Mouse (Mus musculus) forebrain, postnatal 0 days (tissue): ENCODE data around the gene Cbx5. TPM values are rescaled to one million over a fixed set of nuclear protein-coding genes. Genes with fewer than 3 reads are reported as not detected.
"Not testable (repeated sequence)": the region's sequence is repeated elsewhere in the genome, so short reads cannot be mapped to it uniquely, and the experiment has no call there.

Source experiments
- ATAC-seq: fragments of 200-750 bp; cut with Nextera tagmentation; 2 replicates; pipeline ENCODE4 v1.8.0; 2017; ENCODE audit warnings: mild to moderate bottlenecking, moderate library complexity
- DNase-seq: peaks from one replicate; pipeline ENCODE4 v3.0.0-alpha.2; 2015
- H3K27ac ChIP-seq: fragments of 300-500 bp; sonication (generic); 2 replicates; pipeline ENCODE4 v1.5.1; 2014; ENCODE audit warnings: low read depth, mild to moderate bottlenecking, antibody characterized with exemption, low read length, moderate library complexity, mixed read lengths
- H3K27me3 ChIP-seq: fragments of 300-500 bp; sonication (generic); 2 replicates; pipeline ENCODE4 v1.6.1; 2014; ENCODE audit warnings: mild to moderate bottlenecking, low read length, mixed read lengths; ENCODE audit not compliant: insufficient read depth
- H3K36me3 ChIP-seq: fragments of 300-500 bp; sonication (generic); 2 replicates; pipeline ENCODE4 v1.6.1; 2014; ENCODE audit warnings: mild to moderate bottlenecking, moderate library complexity; ENCODE audit not compliant: insufficient read depth
- H3K4me1 ChIP-seq: fragments of 300-500 bp; sonication (generic); 2 replicates; pipeline ENCODE4 v1.6.1; 2014; ENCODE audit warnings: antibody characterized with exemption; ENCODE audit not compliant: insufficient read depth
- H3K4me2 ChIP-seq: fragments of 300-500 bp; sonication (generic); 2 replicates; pipeline ENCODE4 v1.6.1; 2014; ENCODE audit warnings: low read depth, mild to moderate bottlenecking, moderate library complexity
- H3K4me3 ChIP-seq: fragments of 300-500 bp; sonication (generic); 2 replicates; pipeline ENCODE4 v1.5.1; 2014; ENCODE audit warnings: low read depth, low read length, mixed read lengths
- H3K9ac ChIP-seq: fragments of 300-500 bp; sonication (generic); 2 replicates; pipeline ENCODE4 v1.6.1; 2014; ENCODE audit warnings: mild to moderate bottlenecking
- H3K9me3 ChIP-seq: fragments of 300-500 bp; sonication (generic); 2 replicates; pipeline ENCODE4 v1.6.1; 2016; ENCODE audit warnings: low read length
- CTCF ChIP-seq: sonication (generic); IDR thresholded peaks from 2 replicates; pipeline ENCODE4 v1.5.1; 2016; ENCODE audit warnings: antibody characterized with exemption, control low read depth, low read depth
- WGBS: fragments of 180-500 bp; shearing (Covaris S2); extraction: QIAGEN DNeasy Blood & Tissue Kit; methylation state at CpG from one replicate; pipeline ENCODE4 v1.1.7; 2014; 5-methylcytosine and 5-hydroxymethylcytosine counted together
- polyA plus RNA-seq: library from polyadenylated mRNA; unstranded; fragments of >200 nt; fragmentation: Nextera tagmentation; extraction: Ambion mirVana; gene quantifications from 2 replicates; pipeline ENCODE4 v1.2.1, GENCODE M21; 2015
- total RNA-seq: library from RNA; depleted of rRNA; stranded (reverse); fragments of >200 nt; gene quantifications from 2 replicates; pipeline ENCODE4 v1.2.3, GENCODE M21; 2014

Gene Cbx5
- total and polyA plus RNA-seq, 2 experiments from 2014 or later = 90.4 to 181 TPM

DNA sequence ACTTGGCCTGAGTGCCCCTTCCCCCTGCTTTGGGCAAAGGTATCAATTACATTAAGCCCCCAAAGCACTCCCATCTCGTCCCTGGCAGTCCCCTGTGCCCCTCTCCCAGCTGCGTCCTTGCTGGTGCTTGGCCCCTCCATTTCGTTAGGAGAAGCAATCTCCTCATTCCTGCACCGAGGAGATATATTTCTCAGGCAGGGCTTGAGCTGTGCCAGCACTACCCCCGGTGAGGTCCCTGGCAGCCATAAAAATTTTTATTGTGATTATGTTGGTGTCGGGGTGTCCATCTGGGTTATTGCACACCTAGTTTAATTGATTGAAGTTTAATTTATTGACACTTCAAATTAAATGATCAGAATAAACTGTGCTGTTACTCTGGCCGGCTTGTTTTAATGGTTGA, 38.3 kb upstream of the Cbx5 start:
- Histone ChIP-seq H3K27me3 (no peaks in the 10 kb centered on the region), H3K27ac (no peak overlapping the region), H3K4me2 (no peak overlapping the region), H3K36me3 (no peaks in the 10 kb centered on the region), H3K4me1 (0 out of 2 replicates have a peak, but pooled peaks cover 2% of the 10 kb centered on the region), H3K4me3 (no peak overlapping the region), H3K9me3 (no peaks in the 10 kb centered on the region), H3K9ac (no peak overlapping the region)
- no peak for ATAC-seq
- DNase-seq = no peak
- WGBS = 66% methylated on average over 7 of the region's 7 CpGs
- no peak for TF ChIP-seq CTCF

DNA sequence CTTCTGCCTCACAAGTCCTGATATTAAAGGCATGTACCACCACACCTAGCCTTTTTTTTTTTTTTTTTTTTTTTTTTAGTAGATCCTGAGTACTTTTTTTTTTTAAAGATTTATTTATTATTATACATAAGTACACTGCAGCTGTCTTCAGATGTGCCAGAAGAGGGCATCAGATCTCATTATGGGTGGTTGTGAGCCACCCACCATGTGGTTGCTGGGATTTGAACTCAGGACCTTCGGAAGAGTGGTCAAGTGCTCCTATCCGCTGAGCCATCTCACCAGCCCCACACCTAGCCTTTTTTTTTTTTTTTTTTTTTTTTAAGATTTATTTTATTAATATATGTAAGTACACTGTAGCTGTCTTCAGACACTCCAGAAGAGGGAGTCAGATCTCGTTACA, 36.3 kb upstream of the Cbx5 start:
- not testable (repeated sequence) for H3K9me3 ChIP-seq, H3K36me3 ChIP-seq, ATAC-seq, H3K9ac ChIP-seq, H3K4me2 ChIP-seq, H3K27me3 ChIP-seq, DNase-seq, H3K4me1 ChIP-seq, H3K27ac ChIP-seq, H3K4me3 ChIP-seq
- 98% methylated on average over 2 of the region's 3 CpGs for WGBS

DNA sequence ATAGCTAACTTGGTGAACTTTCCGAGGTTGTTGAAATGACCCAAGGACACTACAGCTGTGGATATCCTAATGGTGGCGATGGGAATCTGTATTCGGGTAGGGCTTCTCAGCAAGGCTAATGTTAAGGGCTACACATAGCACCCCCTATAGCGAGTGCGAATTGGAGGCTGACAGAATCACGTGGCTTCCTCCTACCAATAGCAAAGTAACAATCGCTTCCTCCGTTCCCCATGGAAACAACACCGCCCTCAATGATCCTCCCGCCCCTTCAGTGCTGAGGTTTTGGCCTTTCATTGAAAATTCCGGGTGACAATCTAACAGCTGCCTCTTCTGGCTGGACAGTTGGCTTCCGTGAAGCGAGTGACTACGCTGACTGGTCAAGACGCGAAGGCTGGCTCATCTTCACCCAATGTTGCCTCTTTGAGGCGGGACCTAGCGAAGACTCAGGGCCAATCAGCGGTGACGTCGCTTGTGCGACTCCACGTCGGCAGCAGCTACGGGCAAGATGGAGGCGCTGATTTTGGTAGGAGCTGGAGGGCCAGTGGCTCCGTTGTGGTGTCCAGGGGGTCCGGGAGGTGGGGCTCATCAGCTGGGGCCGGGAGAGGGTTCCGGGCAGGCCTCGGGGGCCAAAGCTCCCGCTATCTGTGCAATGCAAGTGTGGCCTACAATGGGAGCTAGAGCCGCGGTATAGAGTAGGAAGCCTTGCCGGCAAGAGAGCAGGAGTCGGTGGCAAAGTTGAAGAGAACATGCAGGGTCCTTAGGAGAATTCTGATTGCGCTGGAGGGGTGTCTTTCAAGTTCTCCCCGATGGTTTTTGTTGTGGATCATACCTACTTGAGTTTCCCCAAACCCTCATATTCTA, 33.0 kb upstream of the Cbx5 start, which contains the start of gene Copz1:
TSS of gene Copz1 (plus strand) at position 296 of the 861 bp plus-strand sequence.
- WGBS = under 1% methylated on average over 38 of the region's 38 CpGs
- peak; percentile 67 for TF ChIP-seq CTCF
- H3K27ac ChIP-seq = peak within 1 kb of the TSS; percentile 46; the same call in 1 of the 2 replicates

DNA sequence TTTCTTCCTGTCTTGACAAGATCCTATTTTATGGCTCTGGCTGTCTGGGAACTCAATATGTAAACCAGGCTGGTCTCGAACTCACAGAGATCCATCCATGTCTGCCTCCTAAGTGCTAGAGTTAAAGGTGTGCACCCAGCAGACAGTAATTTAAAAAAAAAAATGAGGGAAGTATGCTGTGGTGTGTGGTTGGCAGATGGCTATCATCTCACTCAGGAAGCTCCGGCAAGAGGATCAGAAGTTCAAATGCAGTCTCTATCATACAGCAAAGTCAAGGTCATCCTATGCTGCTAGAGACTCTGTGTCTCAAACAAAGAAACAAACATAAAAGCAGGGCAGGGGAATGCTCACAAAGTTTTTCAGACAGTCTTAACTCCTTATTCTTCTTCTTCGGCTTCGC, 29.3 kb upstream of the Cbx5 start:
- Histone ChIP-seq H3K9ac (no peak overlapping the region), H3K9me3 (no peaks in the 10 kb centered on the region), H3K4me1 (0 out of 2 replicates have a peak, but pooled peaks cover 2% of the 10 kb centered on the region), H3K27ac (no peak overlapping the region), H3K36me3 (no peaks in the 10 kb centered on the region), H3K4me3 (no peak overlapping the region), H3K4me2 (no peak overlapping the region), H3K27me3 (no peaks in the 10 kb centered on the region)
- no peak for DNase-seq
- no peak for ATAC-seq
- no peak for TF ChIP-seq CTCF
- WGBS = 83% methylated on average over 4 of the region's 4 CpGs

More for the DNA sequence above, 33.0 kb upstream of the Cbx5 start, which contains the start of gene Copz1:
- Histone ChIP-seq H3K4me3 (peak within 1 kb of the TSS; percentile 62), H3K9me3 (no peaks in the 10 kb centered on the region), H3K9ac (peak within 1 kb of the TSS; percentile 78), H3K27me3 (no peaks in the 10 kb centered on the region), H3K4me1 (0 out of 2 replicates have a peak, but pooled peaks cover 2% of the 10 kb centered on the region), H3K4me2 (peak within 1 kb of the TSS; percentile 55), H3K36me3 (no peaks in the 10 kb centered on the region)
- ATAC-seq = peak; percentile 99
- peak; percentile 99 for DNase-seq

DNA sequence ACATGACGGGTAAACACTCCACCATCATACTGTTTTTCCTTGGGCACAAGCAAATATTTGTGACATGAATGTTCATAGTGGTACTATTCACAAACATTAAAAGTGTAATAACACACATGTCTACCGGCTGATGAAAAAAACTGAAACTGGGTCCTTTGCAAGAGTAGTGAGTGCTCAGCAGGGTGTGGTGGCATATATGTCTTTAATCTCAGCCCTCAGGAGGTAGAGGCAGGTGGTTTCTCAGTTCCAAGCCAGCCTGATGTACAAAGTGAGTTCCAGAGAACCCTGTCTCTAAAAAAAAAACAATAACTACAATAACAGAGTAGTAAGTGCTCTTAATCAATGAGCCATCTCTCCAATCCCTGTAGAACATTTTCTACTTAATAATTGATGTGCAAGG, 25.2 kb upstream of the Cbx5 start:
- TF ChIP-seq CTCF = no peak
- ATAC-seq (no peak), DNase-seq (no peak)
- Histone ChIP-seq H3K27ac (no peak overlapping the region), H3K9ac (no peak overlapping the region), H3K27me3 (no peaks in the 10 kb centered on the region), H3K36me3 (no peaks in the 10 kb centered on the region), H3K4me2 (no peak overlapping the region), H3K4me1 (no peaks in the 10 kb centered on the region), H3K9me3 (no peaks in the 10 kb centered on the region), H3K4me3 (no peak overlapping the region)
- 91% methylated on average over 2 of the region's 2 CpGs for WGBS

DNA sequence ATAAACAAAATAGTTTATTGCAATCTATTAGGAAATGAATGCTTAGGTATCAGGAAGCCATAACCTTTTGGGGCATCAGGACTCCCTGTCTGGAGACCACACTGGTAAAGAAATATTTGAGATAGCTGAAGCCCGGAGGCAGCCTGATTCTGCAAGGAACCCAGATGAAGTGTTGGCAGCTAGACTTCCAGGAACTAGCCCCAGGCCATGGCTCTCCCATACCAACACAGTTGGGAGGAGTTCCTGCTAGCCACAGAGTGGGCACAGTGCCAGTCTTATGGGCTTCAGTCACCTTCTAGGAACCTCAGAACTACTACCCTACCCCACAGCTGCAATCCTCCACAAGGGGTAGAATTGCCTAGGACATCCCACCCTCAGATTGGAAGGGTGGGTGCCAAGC, 20.4 kb upstream of the Cbx5 start:
- Histone ChIP-seq H3K36me3 (no peaks in the 10 kb centered on the region), H3K4me3 (no peak overlapping the region), H3K27me3 (peaks cover 9% of the 10 kb centered on the region; the same call in 1 of the 2 replicates), H3K9me3 (no peaks in the 10 kb centered on the region), H3K4me1 (peaks cover 4% of the 10 kb centered on the region; the same call in 1 of the 2 replicates), H3K27ac (no peak overlapping the region), H3K4me2 (no peak overlapping the region), H3K9ac (no peak overlapping the region)
- ATAC-seq (no peak), DNase-seq (no peak)
- TF ChIP-seq CTCF = no peak
- WGBS = 66% methylated on average over 1 of the region's 1 CpGs

DNA sequence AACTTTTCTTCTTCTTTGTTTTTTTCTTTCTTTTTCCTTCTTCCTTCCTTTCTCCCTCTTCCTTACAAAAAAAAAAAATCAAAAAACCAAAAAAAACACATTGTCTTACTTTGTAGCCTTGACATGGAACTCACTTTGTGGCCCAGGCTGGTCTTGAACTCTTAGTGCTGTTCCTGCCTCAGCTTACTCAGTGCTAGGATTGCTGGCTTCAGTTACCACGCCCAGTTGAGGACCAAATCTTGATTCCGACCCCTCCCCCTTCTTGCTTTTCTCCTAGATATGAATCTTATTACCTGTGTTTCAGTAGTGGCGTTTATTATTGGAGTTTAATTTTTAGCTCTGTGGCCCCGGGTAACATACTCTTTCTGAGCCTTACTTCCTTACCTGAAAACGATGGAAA, 19.5 kb upstream of the Cbx5 start:
- Histone ChIP-seq H3K9ac (no peak overlapping the region), H3K4me1 (peaks cover 5% of the 10 kb centered on the region; the same call in 1 of the 2 replicates), H3K4me2 (no peak overlapping the region), H3K4me3 (no peak overlapping the region), H3K27ac (no peak overlapping the region), H3K36me3 (no peaks in the 10 kb centered on the region), H3K27me3 (peaks cover 15% of the 10 kb centered on the region; the same call in 1 of the 2 replicates), H3K9me3 (no peaks in the 10 kb centered on the region)
- WGBS = 85% methylated on average over 5 of the region's 5 CpGs
- no peak for TF ChIP-seq CTCF
- DNase-seq = no peak
- ATAC-seq = no peak
